Mouse (Mus musculus) T-cell, adult 2 months (primary cell): ENCODE measurements around the gene Ceacam15.
"Not testable (repeated sequence)": the region's sequence is repeated elsewhere in the genome, so short reads cannot be mapped to it uniquely, and the experiment has no call there.

ENCODE experiments used
- DNase-seq: peaks from one replicate; pipeline ENCODE4 v3.0.0; 2022; ENCODE audit warnings: low spot score

The Ceacam15 gene

DNA sequence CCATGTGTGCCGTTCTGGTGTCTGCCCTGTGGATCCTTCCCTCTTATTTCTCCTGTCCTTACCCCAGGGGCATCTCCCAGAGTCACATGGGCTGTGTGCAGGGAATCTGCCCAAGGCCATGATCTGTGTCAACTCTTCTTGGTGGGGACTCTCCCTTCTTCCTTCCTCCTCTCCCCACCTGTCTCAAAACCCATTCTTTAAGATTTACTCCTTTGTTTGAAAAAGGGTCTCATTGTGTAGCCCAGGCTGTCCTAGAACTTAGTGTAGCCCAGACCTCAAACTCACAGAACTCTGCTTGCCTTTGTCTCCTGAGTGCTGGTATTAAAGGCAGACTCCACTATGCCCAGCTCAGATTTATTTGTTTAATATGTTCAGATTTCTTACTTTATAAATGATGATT, at the start of gene Ceacam15:
Ceacam15 (minus strand) TSS at position 101 of the 400 bp plus-strand sequence.
- DNase-seq = no peak

DNA sequence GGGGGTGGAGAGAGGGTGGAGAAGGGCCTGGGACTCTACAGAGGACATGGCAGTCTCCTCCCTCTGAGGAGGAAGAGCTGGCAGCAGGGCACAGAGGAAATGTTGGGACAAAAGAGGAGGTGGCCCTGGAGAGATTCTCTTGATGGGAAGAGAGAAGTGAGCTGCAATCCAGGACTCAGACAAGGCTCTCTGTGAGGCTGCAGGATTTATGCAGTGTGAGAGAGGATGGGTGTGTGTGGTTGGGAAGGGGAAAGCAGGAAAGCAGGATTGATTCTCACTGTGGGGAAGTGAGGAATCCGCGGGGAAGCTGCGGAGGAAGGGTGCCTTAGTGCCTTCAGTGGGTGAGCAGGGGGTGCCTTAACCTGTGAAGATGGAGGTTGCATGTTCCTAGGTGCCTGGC, 47.0 kb upstream of the Ceacam15 start:
- DNase-seq = not testable (repeated sequence)

DNA sequence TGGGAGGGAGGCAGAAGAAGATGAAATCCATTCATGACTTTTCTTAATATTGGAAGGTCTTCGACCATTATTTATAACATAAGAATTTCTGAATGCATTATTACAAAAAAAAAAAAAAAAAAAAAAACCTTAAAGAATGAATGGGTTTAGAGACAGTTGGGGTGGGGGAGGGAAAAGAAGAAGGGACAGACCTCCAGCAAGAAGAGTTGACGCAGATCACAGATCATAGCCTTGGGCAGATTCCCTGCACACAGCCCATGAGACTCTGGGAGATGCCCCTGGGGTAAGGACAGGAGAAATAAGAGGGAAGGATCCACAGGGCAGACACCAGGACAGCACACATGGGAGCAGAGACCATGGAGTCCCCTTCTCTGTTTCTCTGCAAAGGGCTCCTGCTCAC, 46.1 kb upstream of the Ceacam15 start, which contains the start of gene Ceacam9:
Ceacam9 (plus strand) TSS at position 301 of the 400 bp plus-strand sequence.
- no peak for DNase-seq

DNA sequence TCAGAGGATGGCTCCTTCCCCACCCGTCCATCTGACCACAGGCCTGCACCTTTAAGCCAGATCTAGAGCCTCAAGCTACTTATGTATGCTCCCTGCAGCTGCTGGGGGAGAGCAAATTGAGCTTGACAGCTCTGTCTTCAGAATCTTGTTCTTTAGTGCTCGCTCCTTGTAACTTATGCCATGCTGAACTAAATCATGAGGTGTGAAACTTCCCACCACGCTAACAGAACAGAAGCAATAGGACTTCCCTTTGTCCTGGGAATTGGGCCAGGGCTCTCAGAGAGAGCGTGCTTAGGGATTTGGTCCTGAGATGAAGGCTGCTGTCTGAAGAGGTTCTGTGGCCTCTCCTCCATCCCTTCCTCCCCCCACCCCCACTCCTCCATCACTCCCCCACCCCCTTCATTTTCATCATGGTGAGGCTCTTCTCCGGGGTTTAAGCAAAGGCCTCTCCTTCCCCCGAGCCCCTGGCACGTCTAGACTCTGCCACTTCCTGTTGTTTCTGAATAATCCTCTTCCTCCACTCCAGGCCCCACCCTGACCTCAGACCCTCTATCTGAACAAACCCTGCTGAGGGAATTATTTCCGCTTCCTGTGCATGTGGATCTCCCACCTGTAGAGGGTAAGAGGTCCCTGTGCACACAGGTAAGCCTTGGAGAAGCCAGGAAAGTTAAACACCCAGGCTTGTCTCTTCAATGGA, 41.1 kb upstream of the Ceacam15 start:
- DNase-seq = peak; percentile 65

DNA sequence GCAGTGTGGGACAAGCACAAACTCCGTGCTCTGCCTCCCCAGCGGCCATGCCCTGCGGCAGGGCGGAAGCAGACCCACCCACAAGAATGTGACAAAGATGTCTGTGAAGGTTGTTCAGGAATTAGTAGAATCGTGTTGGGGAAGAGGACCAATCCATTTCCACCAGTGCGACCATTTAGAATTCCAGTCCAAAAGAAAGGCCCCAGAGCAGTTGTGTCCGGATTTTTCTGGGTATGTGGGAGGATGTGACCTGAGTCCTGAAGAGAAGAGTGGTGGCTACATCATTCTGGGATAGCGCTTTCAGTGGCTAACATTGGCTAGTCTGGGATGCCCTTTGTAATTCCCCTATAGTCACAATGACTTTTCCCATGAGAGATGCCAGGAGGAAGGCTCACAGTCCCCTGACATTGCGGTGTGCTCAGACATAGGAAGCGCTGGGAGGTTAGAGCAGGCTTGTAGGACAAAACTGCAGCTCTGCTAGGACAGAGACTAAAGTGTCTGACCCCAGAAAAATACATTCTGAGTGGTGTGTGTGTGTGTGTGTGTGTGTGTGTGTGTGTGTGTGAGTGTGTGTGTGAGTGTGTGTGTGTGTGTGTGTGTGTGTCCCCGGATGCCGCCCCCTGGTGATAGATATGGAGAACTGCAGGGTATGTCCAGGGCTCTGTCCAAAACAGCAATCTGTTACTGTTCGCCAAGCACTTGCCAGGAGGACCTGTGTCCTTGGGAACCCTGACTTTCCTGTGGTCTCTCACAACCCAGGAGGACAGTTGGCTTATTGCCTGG, 37.3 kb upstream of the Ceacam15 start:
- no peak for DNase-seq

GRCm38 (mm10) chr7:16710604-16711003, 35.1 kb upstream of the Ceacam15 start:
- DNase-seq = no peak

- DNase-seq = no peak
These were observed 32.7 kb upstream of the Ceacam15 start for GRCm38 (mm10) chr7:16708244-16708643.

- no peak for DNase-seq
These were observed 30.9 kb upstream of the Ceacam15 start for GRCm38 (mm10) chr7:16706385-16706784.

- DNase-seq = peak; percentile 36
These were observed 25.1 kb upstream of the Ceacam15 start for GRCm38 (mm10) chr7:16700583-16700982.

GRCm38 (mm10) chr7:16699042-16699441, 23.5 kb upstream of the Ceacam15 start:
- peak; percentile 51 for DNase-seq

GRCm38 (mm10) chr7:16695025-16695424, 19.5 kb upstream of the Ceacam15 start:
- peak; percentile 61 for DNase-seq

DNA sequence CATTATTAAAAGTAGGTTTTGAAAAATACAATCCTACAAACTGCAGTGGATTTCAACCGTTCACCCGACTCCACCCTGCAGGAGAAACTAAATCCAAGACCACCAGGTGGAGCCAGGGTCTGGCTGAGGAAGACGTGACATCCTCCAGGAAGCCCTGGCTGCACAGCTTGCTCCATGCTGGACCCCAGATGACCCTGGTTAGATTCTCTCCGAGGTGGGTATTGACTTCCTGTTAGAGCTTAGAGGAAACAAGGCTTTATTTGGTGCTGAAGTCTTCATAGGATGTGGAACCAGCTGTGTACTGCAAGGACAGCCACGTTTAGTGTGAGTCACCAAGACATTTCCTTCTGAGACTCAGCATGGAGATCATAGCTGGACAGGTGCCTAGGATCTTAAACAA, 13.7 kb upstream of the Ceacam15 start:
- no peak for DNase-seq

DNA sequence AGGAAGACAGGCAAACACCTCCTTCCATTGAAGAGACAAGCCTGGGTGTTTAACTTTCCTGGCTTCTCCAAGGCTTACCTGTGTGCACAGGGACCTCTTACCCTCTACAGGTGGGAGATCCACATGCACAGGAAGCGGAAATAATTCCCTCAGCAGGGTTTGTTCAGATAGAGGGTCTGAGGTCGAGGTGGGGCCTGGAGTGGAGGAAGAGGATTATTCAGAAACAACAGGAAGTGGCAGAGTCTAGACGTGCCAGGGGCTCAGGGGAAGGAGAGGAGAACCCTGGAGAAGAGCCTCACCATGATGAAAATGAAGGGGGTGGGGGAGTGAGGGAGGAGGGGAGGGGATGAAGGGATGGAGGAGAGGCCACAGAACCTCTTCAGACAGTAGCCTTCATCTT, 4.7 kb upstream of the Ceacam15 start:
- peak; percentile 48 for DNase-seq

DNA sequence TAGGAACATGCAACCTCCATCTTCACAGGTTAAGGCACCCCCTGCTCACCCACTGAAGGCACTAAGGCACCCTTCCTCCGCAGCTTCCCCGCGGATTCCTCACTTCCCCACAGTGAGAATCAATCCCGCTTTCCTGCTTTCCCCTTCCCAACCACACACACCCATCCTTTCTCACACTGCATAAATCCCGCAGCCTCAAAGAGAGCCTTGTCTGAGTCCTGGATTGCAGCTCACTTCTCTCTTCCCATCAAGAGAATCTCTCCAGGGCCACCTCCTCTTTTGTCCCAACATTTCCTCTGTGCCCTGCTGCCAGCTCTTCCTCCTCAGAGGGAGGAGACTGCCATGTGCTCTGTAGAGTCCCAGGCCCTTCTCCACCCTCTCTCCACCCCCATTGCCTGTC, 806 bp downstream of the Ceacam15 start:
- DNase-seq = not testable (repeated sequence)

GRCm38 (mm10) chr7:16673823-16674222, 1.7 kb downstream of the Ceacam15 start:
- no peak for DNase-seq

DNA sequence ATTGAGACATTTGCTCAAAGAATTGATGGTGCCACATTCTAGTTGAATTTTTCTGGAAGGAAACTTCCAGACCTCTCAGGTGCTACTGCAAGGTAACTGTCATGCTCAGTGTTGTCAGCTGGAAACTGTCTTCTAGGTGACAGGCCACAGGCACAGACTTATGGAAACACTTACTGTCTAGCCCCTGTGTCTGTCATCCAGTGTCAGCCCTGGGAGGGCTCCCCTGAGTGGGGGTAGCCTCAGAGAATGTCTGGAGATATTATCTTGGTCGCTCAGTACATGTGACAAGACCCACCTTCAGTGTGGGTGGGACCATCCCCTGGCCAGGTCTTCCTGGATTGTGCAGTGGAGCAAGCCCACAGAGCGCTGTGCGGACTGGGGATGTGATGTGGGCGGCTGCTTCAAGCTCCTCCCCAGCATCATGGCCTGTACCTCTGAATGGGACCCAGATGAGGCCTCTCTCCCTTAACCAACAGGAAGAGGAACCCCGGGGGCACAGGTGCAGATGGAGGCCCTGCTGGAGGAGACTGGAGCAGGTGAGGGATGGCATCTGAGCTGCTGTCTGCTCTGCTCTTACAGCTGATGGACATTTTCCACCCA, 7.1 kb downstream of the Ceacam15 start:
- DNase-seq = not testable (repeated sequence)

GRCm38 (mm10) chr7:16644260-16644659, 31.2 kb downstream of the Ceacam15 start:
- no peak for DNase-seq

- not testable (repeated sequence) for DNase-seq
These were observed 32.4 kb downstream of the Ceacam15 start for GRCm38 (mm10) chr7:16643106-16643505.

DNA sequence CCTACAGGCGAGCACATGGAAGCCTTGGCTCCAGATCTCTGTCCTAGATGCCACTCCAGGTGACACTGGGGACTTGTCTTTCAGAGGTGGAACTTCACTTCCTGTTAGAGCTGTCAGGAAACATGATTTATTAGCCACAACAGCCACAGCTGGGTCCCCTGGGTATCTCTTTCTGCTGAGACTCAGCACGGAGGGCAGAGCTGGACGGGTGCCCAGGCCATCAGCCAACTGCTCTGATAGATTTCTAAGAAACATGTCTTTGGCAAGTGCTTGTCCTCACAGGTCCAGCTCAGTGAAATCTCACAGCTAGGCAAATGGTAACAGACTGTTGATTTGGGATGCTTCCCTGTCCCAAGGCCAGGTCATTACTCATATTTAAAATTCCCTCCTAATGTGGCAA, 36.5 kb downstream of the Ceacam15 start:
- DNase-seq = no peak

DNA sequence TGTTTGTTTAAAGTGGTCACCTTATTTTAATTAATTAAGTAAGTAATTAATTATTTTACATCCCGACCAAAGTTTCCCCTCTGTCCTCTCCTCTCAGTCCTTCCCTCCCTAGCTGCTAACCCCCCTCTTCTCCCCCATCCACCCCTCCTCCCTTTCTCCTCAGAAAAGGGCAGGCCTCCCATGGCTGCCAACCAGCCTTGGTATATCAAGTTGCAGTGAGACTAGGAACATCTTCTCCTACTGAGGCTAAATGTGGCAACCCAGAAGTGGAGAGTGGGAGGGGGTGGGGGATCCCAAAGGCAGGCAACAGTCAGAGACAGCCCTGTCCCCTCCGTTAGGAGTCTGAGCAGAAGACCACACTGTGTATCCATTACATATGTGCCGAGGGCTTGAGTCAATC, 40.4 kb downstream of the Ceacam15 start:
- no peak for DNase-seq

DNA sequence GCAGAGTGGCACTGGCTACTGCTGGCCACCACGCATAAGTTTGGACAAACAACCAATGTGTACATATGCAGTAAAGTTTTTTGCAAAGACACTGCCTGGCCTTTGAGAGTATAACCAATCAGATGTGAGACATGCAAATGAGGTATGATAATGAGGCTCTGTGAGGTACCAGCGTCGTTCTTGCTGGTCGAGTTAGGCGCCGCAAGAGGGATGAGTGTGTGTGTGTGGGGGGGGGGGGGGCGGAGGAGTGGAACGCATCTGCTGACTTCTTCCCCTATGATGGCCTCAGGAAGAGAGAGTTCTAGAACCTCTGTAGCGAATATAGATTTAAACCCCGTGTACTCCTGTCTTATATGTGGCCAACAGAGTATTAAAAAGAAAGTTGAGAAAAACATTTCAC, 41.6 kb downstream of the Ceacam15 start:
- DNase-seq = not testable (repeated sequence)

DNA sequence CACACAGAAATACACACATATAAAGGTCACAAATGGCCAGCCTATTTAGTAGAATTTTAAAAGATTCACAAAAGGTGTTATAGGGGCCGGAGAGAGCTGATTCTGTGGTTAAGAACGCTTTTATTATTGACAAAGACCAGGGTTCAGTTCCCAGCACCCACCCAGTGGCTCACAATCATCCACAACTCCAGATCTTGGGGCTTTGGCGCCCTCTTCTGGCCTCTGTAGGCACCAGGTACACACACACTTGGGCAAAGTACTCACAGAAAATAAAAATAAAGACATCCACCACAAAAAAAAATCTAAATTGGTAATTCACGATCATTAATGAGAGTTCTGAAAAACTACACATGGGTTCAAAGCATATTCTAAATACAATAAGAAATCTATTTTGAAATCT, 43.6 kb downstream of the Ceacam15 start:
- DNase-seq = no peak

DNA sequence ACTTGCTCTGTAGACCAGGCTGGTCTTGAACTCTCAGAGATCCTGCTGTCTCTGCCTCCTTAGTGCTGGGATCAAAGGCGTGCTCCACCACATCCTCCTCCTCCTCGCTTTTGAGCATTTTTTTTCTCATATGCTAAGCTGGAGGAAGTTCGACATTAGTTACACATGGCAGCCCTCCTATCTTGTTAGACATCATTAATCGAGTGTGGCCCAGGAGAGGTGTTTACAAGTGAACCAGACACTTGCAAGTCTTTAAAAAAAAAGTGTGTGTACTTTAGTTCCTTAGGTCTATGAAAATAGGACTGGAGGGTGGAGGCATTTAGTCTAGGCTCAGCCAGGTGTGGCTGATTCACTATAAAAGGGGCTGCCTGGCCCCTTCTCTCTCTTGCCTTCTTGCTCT, 44.5 kb downstream of the Ceacam15 start:
- no peak for DNase-seq
